Mouse (Mus musculus) cortical plate, adult 2 months (tissue): ENCODE data around the gene Cnga1. TPM values are rescaled to one million over a fixed set of nuclear protein-coding genes. Genes with fewer than 3 reads are reported as not detected.
"Not testable (repeated sequence)": the region's sequence is repeated elsewhere in the genome, so short reads cannot be mapped to it uniquely, and the experiment has no call there.

Experiments
- H3K27ac ChIP-seq: fragments of 200-500 bp; 2 replicates; pipeline ENCODE4 v1.5.1; 2012; ENCODE audit warnings: low read length, control low read depth, inconsistent platforms; ENCODE audit not compliant: insufficient read depth
- H3K4me1 ChIP-seq: fragments of 200-500 bp; 2 replicates; pipeline ENCODE4 v1.6.1; 2011; ENCODE audit warnings: low read length; ENCODE audit not compliant: control insufficient read depth, insufficient read depth
- H3K4me3 ChIP-seq: fragments of 200-500 bp; 2 replicates; pipeline ENCODE4 v1.5.1; 2011; ENCODE audit warnings: mild to moderate bottlenecking, low read length, control low read depth; ENCODE audit not compliant: insufficient read depth
- CTCF ChIP-seq: fragments of 200-500 bp; IDR thresholded peaks from 2 replicates; pipeline ENCODE4 v1.5.1; 2011; ENCODE audit warnings: mild to moderate bottlenecking, control low read depth, low read length; ENCODE audit not compliant: insufficient read depth; ENCODE audit errors: extremely low read depth
- POLR2A ChIP-seq: fragments of 200-500 bp; IDR thresholded peaks from 2 replicates; pipeline ENCODE4 v1.6.1; 2011; ENCODE audit warnings: mild to moderate bottlenecking, low read length, control low read depth; ENCODE audit not compliant: insufficient read depth; ENCODE audit errors: extremely low read depth
- polyA plus RNA-seq: library from polyadenylated mRNA; depleted of rRNA; stranded (reverse); fragments of >200 nt; gene quantifications from 2 replicates; pipeline ENCODE4 v1.2.3, GENCODE M21; 2012

The Cnga1 gene
- polyA plus RNA-seq, 1 experiment: not detected

DNA sequence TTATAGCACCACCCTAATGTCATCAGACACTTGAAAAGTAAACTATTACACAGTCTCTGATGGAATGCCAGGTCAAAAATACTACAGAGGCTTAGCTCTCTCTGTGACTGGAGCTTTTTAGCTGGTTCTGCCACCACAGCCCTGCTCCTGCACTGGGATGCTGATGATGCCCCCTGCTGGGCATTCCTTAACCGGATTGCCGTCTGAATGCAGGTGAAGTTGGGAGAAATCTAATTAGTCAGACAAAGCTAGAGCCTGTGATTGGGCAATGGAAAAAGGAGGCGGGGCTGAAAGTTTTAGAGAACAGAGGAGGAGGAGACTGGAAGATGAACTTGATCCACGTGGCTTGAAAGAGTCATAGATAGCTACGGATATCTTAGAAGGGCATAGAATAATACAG lies 43.1 kb downstream of the Cnga1 start:
- Histone ChIP-seq H3K4me1 (no peaks in the 10 kb centered on the region), H3K4me3 (no peak overlapping the region), H3K27ac (no peak overlapping the region)
- TF ChIP-seq CTCF (0 out of 2 replicates have a peak, but pooled peaks have one; percentile 30), POLR2A (no peak)

DNA sequence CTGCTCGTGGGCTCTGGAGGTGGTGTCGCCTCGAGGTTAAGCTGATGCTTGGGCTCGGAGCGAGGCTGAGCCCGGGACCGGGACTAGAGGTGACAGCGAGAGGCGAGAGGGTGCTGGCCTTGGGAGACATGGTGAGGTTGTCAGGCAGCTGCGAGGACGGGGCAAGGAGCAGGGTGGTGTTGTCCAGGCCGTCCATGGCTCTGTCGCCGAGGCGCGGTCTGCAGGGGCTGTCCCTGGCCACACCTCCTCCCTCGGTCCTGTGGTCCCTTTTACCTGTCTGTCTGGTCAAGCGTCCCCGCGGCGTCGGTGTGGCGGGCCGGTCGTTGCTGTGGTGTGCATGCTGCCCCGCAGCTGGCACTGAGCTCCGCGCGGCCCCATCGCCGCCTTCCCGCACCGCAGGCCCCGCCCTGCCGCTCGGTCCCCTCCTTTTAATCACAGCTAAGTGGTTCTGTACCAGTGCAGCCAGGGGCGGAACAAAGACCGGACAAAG lies 56.8 kb downstream of the Cnga1 start, which contains the start of gene Gm5868:
TSS of gene Gm5868 (minus strand) at position 360 of the 490 bp plus-strand sequence.
- Histone ChIP-seq H3K4me3 (no peak within 1 kb of the TSS), H3K27ac (no peak within 1 kb of the TSS), H3K4me1 (peaks cover 2% of the 10 kb centered on the region; the same call in 1 of the 2 replicates)
- no peak for TF ChIP-seq POLR2A
- no peak for TF ChIP-seq CTCF

DNA sequence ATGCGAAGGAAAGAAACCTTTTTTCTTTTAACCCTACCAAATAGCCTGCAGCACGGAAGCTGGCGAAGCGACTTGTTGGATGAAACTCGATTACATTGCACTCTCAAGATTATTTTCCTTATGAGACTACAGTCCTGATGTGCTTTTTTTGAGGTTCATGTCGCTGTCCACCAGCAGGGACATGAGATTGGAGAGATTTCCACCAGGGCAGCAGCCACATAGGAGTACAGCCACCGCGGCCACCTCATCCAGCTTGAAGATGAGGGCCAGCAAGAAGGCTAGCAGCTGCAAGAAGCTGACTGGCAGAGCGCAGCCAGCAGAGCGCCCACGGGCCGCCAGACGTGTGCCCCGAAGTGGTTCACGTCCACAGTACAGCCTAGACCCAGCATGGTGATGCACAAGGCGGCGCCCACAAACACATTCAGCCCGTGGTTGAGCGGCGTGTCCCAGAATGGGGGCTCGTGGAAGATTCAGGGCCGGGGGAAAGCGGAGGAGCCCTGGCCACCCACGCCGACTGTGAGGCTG lies 57.3 kb downstream of the Cnga1 start:
- not testable (repeated sequence) for H3K4me3 ChIP-seq, H3K27ac ChIP-seq

DNA sequence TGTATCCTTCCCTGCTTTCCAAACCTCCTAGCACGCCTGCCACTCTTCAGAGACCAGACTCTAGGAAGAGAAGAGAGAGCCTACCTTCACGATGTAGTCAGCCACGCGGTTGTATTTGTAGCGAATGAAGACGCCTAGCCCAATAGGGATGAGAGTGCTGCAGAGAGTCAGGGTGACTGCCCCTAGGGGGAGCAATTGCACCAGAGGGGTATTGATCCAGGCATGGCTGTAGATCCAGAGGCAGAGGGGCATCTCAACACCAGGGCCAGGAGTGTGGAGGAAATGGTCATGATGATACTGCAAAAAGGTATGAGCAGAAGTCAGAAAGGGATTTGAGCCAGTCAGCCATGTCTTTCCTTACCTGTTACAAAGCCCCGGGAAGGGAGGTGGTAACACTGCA lies 58.0 kb downstream of the Cnga1 start:
- not testable (repeated sequence) for H3K4me1 ChIP-seq, H3K4me3 ChIP-seq, H3K27ac ChIP-seq
- TF ChIP-seq CTCF: 0 out of 2 replicates have a peak, but pooled peaks have one; percentile 6

More for the DNA sequence above, 57.3 kb downstream of the Cnga1 start:
- not testable (repeated sequence) for H3K4me1 ChIP-seq

DNA sequence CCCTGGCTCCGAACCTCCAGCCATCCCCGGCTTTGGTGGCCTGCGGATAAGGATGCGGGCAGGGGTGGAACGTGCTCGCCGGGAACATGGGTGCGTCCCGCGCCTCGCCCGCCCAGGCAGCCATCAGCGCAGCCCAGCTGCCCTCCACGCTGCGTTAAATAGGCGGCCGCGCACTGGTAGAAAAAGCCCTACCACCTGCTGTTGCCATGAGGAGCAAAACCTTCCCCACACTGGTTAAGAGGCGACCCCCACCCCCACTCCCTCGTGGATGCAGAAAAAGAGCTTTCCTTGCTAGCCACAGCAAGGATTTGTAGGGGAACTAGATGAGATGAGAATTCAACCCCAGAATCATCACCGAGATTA lies 63.1 kb downstream of the Cnga1 start, which contains the start of gene Zar1:
TSS of gene Zar1 (minus strand) at position 285 of the 363 bp plus-strand sequence.
- H3K27ac ChIP-seq, H3K4me1 ChIP-seq, H3K4me3 ChIP-seq: not testable (repeated sequence)

DNA sequence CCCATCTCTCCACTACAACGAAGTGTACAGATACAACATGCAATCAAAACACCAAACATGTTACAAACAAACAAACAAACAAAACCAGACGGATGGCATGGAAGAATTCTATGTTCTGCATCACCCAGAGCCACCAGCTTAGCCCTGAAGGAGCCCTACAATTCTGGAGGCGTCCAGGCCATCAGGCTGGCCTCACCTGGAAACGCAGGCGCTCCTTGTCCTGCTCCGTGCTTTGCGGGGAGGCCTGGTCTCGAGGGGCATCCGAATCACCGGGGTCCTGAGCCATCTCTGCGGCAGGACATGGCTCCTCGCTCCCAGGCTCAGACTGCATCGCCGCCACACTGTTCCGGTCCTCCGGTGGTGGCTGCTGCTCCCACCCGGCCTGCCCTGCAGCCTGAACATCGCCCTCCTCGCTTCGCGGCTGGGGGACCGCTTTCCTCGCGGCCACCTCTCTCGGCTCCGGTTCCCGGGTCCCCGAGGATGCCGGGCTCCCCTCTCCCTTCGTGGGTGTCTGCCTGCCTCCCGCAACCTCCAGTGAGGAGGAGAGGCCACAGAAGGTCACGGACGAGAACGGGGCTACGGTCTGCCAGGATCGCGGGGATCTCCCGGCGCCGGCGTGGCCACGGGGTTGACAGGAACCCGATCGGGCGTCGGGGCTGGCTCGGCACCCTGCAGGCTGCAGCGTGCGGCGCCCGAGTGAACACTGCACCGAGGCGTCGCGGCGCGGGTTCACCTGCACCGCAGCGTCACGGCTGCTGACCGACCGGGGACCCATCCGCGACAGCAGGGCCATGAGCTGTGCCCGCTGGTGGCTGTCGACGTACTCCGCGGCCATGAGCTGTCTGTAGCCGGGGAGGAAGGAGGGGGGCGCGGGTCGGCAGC lies 63.7 kb downstream of the Cnga1 start:
- H3K4me3 ChIP-seq, H3K4me1 ChIP-seq, H3K27ac ChIP-seq: not testable (repeated sequence)

DNA sequence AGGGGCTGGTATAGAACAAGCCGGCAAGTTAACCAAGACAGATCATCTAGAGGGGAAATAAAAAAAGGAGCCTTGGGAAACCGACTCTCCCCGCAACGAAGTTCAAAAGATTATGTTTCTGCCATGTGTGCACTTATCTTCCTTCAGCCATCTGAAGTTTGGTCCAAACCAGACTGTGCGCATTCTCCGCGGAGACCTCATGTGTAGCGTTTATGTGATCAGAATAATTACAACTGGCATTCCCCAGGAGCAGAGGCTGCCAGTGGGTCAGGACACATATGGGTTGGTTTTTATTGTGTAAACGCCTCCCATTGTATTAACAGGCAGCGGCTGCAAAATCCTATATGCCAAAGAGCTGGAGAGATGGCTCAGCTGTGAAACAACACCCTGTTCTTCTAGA lies 64.5 kb downstream of the Cnga1 start:
- H3K27ac ChIP-seq, H3K4me1 ChIP-seq, H3K4me3 ChIP-seq: not testable (repeated sequence)

DNA sequence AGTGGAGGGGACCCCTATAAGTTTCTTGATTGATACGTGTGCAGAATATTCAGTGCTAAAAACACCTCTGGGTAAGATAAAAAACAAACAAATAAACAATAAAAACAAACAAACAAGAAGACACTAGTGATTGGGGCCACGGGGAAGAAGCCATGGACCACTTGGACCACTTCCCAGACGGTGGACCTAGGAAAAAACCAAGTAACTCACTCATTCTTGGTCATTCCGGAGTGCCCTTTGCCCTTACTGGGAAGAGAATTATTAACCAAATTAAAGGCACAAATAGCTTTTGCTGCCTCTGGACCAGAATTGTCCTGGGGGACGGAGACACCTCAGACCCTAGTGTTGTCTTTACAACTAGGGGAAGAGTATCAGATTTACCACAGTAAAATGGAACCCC lies 78.5 kb downstream of the Cnga1 start:
- Histone ChIP-seq H3K4me3 (no peak overlapping the region), H3K27ac (no peak overlapping the region), H3K4me1 (no peaks in the 10 kb centered on the region)
- no peak for TF ChIP-seq CTCF
- no peak for TF ChIP-seq POLR2A

DNA sequence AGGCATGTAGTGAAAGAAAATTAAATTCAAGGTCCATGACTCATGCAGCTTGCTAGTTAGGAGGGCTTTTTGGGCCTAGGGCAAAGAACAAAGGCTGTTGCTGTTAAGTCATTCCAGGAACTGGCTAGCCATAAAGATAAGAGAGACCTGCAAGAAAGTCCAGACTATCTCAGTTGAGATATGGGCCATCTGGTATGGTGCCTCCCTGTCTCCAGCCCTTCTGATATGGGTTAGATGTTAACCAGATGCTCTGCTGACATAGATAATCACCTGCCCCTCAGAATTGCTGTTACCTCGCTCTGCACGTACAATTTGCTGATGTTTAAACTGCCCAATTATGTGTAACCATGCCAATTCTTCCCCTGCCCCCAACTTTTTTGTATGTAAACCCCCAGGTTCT lies 80.9 kb downstream of the Cnga1 start:
- H3K4me3 ChIP-seq, H3K27ac ChIP-seq, H3K4me1 ChIP-seq: not testable (repeated sequence)

DNA sequence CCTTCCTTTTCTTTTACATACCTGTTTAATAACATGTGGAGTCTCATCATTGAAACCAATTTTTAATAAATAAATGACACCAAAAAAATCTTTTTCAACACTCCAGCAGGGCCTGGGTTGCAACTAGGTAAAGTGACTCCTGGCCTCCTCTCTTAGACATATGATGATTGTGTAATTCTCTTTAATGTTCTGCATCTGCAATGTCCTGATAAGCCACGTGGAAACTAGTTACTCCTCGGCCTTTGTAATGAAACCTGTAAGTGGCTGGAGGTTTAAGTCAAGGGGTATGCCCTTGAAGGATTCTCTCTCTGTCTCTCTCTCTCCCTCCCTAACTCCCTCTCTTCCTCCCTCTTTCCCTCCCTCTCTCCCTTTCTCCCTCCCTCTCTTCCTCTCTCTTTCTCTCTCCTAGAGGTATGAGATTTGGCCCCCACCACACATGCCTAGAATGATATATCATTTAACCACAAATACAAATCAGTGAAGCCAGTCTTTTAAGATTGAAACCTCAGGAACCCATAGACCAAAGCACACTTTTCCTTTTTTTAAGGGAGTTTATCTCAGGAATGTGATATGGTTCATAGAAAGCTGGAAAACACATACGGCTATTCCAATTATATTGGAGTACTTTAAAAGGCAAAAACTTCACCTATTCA lies 83.0 kb downstream of the Cnga1 start:
- no peak for TF ChIP-seq CTCF
- TF ChIP-seq POLR2A: no peak
- no peak overlapping the region for H3K4me3 ChIP-seq
- no peak overlapping the region for H3K27ac ChIP-seq
- H3K4me1 ChIP-seq: peaks cover 2% of the 10 kb centered on the region; the same call in 1 of the 2 replicates
